Mouse (Mus musculus) monocyte, adult 5-6 weeks (primary cell): ENCODE data around the gene Rnf40. TPM values are rescaled to one million over a fixed set of nuclear protein-coding genes. Genes with fewer than 3 reads are reported as not detected.
A peak's percentile ranks its signal among the peaks of the same experiment; 100 is the strongest.

Experiments used
- ATAC-seq: fragments of 153-309, 156-312 bp; replicated peaks from 2 replicates; pipeline ENCODE4 v1.8.0; 2017; ENCODE audit warnings: mild to moderate bottlenecking; ENCODE audit not compliant: low TSS enrichment, insufficient number of reproducible peaks, severe bottlenecking, poor library complexity, low FRiP score
- total RNA-seq: library from RNA; stranded (forward); fragments of 200-1000, 200-491, 200-594 nt; gene quantifications from 3 replicates; pipeline ENCODE4 v1.2.3, GENCODE M21; 2017

The Rnf40 gene
- 67.4 to 77.5 TPM (median 69.4 TPM) in 3 replicates for total RNA-seq

DNA sequence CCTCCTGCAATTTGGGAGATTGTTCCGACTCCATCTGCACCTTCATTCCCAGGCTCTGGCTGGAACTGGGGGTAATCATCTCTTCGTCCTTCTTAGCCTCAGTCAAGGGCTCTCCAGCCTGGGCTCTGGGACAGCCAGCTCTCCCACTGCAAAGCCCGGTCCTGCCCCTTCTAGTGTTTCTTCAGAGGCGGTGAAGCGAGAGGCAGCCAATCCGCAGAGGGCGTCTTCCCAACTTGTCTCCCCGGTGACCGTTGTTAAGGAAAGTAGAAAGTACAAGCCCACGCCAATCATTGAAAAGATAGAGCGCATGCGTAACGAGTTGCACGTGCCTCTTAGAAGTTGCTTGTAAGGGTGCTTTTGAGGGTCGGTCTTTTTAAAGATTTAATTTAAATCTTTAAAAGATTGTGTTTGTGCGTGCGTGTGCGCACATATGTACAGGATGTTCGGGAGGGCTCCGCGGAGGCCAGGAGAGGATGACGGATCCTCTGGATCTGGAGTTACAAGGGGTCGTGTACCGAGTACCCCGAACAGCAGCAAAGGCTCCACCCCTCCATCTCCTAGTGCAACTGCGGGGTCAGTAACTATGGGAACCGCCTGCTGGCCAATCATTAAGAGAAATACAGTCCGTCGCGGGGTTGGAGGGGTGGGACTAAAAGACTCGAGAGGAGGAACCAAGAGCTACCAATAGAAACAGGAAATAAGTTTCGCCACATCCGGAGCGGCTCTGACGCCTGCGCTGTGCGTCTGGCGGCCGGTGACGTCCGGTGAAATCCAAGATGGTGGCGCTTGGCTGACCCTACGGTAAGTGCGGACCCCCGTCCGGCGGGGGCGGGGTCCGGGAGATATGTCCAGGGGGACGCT is at the start of gene Rnf40, which contains the start of gene Ccdc189:
Gene Rnf40 (plus strand): TSS at position 757 of the 861 bp plus-strand sequence.
Gene Ccdc189 (minus strand): TSS at position 585 of the 861 bp plus-strand sequence.
- ATAC-seq: peak; percentile 90

DNA sequence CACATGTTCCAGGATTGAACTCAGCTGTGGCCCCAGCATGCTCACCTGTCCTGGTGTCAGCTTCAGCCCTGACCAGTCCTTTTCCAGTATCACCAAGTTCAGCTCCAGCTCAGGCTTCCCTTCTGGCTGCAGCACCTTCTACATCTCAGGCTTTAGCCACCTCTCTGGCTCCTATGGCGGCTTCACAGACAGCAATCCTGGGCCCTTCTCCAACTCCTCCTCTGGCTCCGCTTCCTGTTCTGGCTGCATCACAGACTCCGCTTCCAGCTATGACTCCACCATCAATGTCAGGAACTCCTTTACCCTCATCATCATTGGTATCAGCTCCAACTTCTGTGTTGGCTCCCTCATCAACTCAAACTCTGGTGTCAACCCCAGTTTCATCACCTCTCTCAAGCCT is 46.9 kb upstream of the Rnf40 start:
- no peak for ATAC-seq

DNA sequence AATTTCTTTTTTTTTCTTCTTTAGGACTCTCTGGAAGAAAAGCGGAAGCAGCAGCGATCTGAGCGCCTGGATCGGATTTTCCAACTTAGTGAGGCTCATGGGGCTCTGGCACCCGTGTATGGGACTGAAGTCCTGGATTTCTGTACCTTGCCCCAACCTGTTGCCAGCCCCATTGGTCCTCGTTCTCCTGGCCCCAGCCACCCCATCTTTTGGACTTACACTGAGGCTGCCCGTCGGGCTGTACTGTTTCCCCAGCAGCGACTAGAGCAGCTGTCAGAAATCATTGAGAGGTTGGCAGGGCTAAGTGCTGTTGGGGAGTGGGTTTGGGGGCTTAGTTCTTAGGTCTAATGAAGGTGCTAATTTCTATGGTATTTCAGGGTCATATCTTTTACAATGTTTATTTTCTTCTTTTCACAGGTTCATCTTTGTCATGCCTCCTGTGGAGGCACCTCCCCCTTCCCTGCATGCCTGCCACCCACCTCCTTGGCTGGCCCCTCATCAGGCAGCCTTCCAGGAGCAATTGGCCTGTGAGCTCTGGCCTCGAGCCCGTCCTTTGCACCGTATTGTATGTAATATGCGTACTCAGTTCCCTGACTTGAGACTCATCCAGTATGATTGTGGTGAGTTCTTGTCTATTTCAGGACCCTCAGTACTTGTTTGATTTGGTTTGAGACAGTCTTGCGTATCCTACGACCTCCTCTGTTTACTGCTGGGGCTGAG is 39.3 kb upstream of the Rnf40 start:
- ATAC-seq: no peak

DNA sequence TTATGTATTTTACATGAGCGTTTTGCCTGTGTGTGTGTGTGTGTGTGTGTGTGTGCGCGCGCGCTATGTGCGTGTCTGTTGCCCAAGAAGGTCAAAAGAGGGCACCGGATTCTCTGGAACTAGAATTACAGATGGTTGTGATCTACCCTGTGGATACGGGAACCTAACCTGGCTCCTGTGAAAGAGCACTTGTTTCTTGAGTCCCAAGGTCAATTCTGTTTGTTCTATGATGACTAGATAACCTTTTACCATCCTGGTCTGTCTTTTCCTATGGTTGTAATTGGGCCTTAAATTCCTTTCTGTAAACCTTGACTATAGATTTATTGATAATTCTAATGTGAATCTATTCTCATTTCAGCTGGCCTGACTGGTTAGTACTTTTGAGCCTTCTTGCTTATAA is 37.0 kb upstream of the Rnf40 start:
- no peak for ATAC-seq

DNA sequence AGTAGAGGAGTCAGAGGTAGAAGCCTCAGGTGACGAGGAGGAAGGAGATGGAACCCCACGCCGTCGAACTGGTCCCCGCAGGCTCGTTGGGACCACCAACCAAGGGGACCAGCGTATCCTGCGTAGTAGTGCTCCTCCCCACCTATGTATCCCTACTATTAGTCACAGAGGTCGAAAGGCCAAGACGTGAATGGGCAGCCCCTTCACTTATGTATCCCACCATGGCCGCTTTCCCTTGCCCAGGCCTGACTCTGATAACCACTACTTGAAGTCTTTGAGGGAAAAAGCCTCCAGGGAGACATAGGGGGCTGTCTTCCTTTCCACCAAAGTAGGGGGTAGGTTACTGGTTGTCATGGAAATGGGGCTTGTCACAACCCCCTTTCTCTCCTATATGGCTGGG is 28.0 kb upstream of the Rnf40 start:
- ATAC-seq: no peak

DNA sequence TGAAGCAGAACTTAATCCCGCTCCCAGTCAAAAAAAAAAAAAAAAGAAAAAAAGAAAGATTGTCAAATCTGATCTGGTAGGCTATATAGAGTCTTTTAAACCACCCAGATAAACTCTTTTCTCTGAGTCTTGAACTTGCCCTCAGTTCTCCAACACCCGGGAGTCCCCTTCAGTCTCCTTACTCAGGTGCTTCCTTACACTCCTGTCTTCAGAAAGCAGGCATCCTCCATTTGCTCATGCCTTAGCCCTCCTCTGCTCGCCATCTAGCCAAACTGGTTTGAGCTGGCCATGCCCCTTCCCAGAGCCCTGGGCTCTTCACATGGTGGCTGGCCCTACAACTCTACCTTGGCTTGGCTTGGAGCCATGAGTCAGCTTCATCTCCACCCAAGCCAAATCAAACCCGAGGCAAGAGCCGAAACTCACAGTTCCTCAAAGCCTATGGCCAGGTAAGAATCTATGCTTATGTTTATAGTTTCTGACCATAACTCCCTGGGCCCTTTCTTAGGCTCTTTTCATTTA is 27.2 kb upstream of the Rnf40 start, which contains the start of gene Tmem265:
Gene Tmem265 (plus strand): TSS at position 51 of the 519 bp plus-strand sequence.
- no peak for ATAC-seq

DNA sequence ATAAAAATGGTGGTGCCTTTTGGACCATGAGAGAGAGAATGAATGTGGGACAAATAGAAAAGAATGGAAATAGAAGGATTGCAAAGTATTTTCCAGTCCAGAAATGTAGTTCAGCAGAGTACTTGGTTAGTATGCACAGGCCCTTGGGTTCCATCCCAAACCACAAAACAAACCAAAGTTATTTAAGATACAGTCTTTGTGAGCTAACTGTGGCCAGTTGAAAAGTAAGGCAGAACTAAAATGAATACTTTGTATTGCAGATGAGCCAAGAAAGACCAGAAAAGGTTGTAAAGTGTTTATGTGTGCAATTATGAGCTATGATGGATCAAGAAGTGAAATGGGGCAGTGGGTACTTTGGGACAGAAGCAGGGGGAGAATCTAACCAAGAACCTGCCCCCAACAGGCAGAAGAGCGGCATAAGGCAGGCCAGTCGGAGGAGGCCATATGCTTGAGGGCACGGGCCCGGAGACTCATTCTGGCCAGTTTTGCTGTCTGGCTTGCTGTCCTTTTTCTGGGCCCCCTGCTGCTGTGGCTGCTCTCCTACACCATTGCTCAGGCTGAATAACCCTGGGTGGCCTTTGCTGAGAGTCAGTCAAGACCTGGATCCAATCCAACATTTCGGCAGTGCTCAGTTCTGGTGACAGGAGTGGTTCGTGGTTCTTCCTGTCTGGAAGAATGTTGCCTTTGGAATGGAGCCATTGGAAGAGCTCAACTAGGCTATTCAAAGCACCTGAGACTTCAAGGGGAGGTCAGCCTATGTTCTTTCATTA is 24.0 kb upstream of the Rnf40 start:
- no peak for ATAC-seq

DNA sequence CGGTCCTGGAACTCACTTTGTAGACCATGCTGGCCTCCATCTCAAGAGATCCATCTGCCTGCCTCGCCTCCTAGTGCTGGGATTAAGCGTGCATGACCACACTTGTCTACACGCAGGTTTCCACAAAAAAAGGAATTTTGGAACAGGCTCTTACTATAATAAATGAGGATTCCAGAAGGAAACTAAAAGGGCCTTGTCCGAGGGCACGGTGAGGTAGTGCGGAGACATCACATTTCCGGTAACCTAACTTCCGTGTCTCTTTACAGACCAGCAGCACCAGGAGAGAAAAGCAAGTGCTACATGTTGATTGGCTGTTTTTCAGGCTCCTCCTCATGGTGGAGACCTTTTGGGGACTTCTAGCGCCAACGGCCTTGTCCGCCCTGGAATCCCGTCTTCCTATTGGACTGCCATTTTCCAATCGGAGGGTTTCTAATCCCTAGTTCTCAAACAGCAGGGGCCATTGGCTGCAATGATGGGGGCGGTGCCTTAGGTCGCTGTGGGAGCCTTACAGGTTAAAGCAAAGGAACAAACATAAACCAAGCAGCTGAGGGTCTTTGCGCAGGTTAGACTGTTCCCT is 15.6 kb upstream of the Rnf40 start, which contains the start of gene Phkg2:
Gene Phkg2 (plus strand): TSS at position 446 of the 577 bp plus-strand sequence.
- ATAC-seq: peak; percentile 97

DNA sequence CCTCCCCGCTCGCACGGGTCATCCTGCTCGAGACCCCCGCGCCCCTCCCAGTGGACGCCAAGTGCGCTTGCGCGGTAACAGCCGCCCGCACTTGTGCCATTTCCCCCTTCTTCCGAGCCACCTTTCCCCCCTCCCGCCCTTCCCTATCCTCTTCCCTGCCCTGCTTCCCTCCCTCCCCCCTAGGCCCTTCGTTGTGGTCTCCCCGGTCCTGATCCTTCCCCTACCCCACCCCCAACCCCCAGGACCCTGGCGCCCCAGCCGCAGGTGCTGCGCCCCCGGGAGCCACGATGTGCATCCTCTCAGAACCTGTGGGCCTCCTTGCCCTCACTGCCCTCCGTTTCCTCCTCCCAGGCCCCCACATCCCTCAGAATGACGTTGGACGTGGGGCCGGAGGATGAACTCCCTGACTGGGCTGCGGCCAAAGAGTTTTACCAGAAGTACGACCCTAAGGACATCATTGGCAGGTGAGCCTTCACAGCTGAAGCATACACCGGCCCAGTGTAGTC is 15.0 kb upstream of the Rnf40 start:
- no peak for ATAC-seq

DNA sequence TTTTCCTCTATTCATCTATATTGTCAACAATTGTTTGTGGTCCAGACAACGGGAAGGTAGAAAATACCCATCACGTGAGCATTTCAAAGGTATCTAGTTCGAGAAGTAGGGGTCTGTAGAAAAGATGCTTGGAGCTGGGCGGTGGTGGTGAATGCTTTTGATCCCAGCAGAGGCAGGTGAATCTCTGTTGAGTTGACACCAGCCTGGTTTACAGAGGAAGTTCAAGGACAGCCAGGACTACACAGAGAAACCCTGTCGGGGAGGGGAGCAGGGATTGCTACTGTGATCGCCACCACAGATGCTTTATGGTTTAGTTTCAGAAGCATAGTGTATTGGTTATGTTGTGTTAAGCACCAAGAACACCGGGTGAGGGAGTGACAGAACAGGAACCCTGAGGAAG is 14.5 kb upstream of the Rnf40 start:
- ATAC-seq: no peak

DNA sequence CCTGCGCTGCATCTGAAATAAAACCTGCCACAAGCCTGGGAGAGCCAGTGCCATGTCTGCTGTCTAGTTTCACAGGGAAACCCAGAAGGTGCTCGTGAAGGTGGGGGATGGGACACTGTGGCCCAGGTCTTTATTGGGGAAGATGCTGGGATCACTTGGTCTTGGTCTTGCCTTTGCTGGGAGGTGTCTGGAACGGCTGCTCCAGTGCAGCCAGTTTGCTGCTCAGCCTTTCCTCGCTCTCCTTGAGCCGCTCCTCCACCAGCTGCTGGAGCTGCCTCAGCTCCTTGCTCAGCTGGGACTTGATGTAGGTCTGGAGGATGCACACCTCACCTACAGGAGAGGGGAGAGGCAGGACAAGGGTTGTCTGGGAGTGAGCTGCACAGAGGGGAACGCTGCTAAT is 5.3 kb upstream of the Rnf40 start:
- no peak for ATAC-seq

DNA sequence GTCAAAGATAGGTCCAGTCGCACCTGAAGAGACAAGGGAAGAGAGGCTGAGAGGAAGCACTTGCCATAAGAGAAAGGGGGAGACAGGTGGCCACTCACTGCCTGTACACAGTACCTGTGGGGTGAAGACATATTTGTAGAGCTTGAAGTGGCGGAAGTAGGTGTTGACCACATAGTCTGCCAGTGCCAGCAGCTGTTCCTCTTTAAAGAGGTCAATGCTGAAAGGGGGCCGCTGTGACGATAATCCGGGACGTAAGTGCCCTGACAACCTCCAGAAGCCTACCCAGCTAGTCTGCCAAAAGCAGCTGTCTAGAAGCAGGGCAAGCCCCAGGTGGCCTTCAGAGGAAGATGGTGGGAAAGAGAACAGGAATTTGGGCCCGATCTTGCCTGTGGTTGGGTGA is 3.5 kb upstream of the Rnf40 start:
- 0 out of 2 replicates have a peak, but pooled peaks have one; percentile 2 for ATAC-seq

DNA sequence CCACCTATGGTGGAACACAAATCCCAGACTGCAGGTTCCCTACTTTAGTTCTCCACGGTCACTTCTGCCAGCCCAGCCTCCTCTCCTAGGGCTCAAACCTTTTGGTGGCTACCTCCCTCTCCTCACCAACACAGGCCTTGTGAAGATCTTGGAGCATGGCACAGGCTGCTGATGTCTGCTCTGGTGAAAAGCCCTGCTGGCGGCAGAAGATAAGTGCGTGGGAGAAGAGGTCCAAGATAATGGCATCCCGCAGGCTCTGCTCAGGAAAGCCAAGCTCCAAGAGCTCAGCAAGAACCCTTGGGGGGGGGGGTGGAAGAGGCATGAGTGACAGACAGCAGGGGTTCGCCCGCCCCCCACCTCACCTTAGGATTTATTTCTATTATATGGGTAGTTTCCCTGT is 2.4 kb upstream of the Rnf40 start:
- no peak for ATAC-seq

DNA sequence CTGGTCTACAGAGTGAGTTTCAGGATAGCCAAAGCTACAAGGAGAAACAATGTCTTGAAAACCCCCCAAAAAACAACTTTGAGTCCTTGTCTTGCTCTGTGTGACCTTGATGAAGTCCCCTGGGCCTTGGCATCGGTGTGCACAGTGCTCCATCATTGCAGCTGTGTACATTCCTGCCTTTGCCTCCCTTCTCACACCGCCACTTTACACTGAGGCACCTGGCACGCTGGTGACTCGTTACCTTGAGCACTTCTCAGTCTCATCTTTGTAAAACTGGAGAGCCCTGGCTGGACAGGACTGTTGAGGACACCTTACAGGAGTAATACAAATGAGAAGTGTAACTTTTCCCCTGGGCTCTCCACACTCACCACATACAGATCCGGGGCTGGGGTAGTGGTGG is 1.4 kb upstream of the Rnf40 start:
- ATAC-seq: no peak

DNA sequence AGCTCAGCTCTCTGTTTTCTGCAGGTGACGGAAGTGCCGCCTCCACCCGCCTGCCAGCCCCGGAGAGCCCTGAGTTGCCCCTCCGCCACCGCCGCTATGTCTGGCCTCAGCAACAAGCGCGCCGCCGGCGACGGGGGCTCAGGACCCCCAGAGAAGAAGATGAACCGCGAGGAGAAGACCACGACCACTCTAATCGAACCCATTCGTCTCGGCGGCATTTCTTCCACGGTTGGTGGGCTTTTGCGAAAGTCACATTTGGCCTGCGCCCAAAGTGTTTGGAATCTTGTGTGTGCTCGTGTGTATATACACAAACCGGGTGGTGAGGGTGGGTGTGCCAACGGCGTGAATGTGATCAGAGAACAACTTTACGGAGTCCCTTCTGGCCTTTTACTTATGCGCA is 334 bp downstream of the Rnf40 start:
- ATAC-seq: no peak

DNA sequence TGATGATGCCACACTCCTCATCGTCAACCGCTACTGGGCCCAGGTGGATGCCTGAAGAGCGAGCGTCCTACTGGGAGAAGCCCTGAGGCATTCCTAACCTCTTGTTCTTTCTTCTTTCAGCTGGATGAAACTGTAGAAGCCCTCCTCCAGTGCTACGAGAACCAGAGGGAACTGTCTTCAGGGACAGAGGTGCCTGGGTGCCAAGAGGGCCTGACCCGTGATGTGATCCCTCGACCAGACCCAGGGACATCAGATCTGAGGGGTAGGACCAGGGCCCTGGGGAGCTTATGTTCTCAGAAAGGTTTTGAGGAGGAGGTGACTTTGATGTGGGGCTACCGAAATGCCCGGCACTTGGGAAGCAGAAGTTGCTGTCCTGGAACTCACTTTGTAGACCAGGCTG is 1.1 kb downstream of the Rnf40 start:
- ATAC-seq: no peak

DNA sequence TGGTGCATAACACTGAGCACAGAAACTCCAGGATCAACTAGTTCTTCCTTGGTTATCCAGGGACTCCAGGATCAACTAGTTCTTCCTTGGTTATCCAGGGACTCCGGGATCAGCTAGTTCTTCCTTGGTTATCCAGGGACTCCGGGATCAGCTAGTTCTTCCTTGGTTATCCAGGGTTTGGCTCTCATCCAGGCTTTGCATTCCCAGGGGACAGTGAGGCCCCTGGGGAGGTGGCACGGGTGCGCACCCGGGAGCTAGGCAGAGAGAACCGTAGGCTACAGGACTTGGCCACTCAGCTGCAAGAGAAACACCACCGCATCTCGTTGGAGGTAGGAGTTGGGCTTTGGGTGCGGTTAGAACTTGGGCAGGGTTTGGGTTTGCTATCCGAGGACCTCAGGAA is 2.5 kb downstream of the Rnf40 start:
- ATAC-seq: no peak

DNA sequence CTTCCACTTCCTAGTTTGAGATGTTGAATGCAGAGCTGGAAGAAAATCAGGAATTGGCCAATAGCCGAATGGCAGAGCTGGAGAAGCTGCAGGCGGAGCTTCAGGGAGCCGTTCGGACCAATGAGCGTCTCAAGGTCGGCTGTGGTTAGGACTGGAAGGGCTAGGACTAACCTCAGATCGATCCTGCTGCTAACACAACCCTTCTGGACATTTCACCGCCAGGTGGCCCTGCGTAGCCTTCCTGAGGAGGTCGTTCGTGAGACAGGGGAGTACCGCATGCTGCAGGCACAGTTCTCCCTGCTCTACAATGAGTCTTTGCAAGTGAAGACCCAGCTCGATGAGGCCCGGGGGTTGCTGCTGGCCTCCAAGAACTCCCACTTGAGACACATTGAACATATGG is 4.0 kb downstream of the Rnf40 start:
- ATAC-seq: no peak
